Mouse (Mus musculus) C2C12 (cell line): ENCODE data around the gene Lbx1. TPM values are rescaled to one million over a fixed set of nuclear protein-coding genes. Genes with fewer than 3 reads are reported as not detected.

Experiments
- H3K27me3 ChIP-seq: one replicate; pipeline ENCODE4 v1.6.1; 2011; ENCODE audit not compliant: control insufficient read depth, insufficient read depth, insufficient read length
- H3K36me3 ChIP-seq: one replicate; pipeline ENCODE4 v1.6.1; 2011; ENCODE audit not compliant: control insufficient read depth, insufficient read depth
- H3K4me3 ChIP-seq: one replicate; pipeline ENCODE4 v1.5.1; 2011; ENCODE audit warnings: mild to moderate bottlenecking, control low read depth; ENCODE audit not compliant: poor library complexity, insufficient read depth, severe bottlenecking
- H3K79me2 ChIP-seq: one replicate; pipeline ENCODE4 v1.6.1; 2011; ENCODE audit not compliant: control insufficient read depth, insufficient read depth
- H3K79me3 ChIP-seq: one replicate; pipeline ENCODE4 v1.6.1; 2011; ENCODE audit warnings: low read depth, control low read depth
- H3ac ChIP-seq: one replicate; pipeline ENCODE3; 2011; ENCODE audit warnings: low read depth; ENCODE audit not compliant: control insufficient read depth, insufficient read length
- CEBPB ChIP-seq: IDR thresholded peaks from one replicate; pipeline ENCODE4 v1.6.1; 2011; ENCODE audit warnings: low read depth, mild to moderate bottlenecking, control low read depth, moderate library complexity
- CTCF ChIP-seq: IDR thresholded peaks from one replicate; pipeline ENCODE4 v1.5.1; 2011; ENCODE audit not compliant: control insufficient read depth, insufficient read depth, insufficient read length
- FOSL1 ChIP-seq: IDR thresholded peaks from one replicate; pipeline ENCODE4 v1.8.0; 2011; ENCODE audit warnings: mild to moderate bottlenecking, low read length; ENCODE audit not compliant: poor library complexity, insufficient read depth, severe bottlenecking
- MAX ChIP-seq: IDR thresholded peaks from one replicate; pipeline ENCODE4 v1.6.1; 2011; ENCODE audit warnings: mild to moderate bottlenecking, control low read depth
- MYOD1 ChIP-seq: IDR thresholded peaks from one replicate; pipeline ENCODE4 v1.6.1; 2011; ENCODE audit warnings: low read depth; ENCODE audit not compliant: control insufficient read depth, insufficient read length
- MYOG ChIP-seq: IDR thresholded peaks from one replicate; pipeline ENCODE4 v1.6.1; 2011; ENCODE audit not compliant: control insufficient read depth, insufficient read length; ENCODE audit errors: extremely low read depth
- USF1 ChIP-seq: IDR thresholded peaks from one replicate; pipeline ENCODE4 v1.6.1; 2011; ENCODE audit warnings: low read depth, mild to moderate bottlenecking, control low read depth, moderate library complexity
- polyA plus RNA-seq: library from polyadenylated mRNA; unstranded; fragments of >200 nt; fragmentation: generic; extraction: Trizol; gene quantifications from one replicate; pipeline ENCODE4 v1.2.1, GENCODE M21; 2012; ENCODE audit warnings: missing spikeins

The Lbx1 gene
- polyA plus RNA-seq, 1 experiment, result 0.02 TPM

DNA sequence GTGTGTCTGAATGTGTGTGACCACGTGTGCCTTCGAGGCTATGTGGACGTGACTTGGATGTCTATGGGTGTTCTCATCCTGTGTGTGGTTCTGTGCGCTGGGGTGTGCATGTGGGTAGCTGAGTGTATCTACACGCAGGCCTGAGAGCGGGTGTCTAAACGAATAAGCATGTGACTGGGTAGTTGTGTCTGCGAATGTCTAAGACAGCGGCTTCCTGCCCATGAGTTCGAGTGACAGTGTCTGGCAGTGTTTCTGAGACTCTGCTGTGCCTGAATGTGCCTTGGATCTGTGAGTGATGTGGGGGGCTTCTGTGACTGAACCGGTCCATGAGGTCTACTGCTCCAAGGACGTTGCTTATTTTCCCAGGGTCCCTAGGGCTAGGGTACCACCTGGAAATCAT is 10.5 kb downstream of the Lbx1 start:
- Histone ChIP-seq H3K79me2 (no peaks in the 10 kb centered on the region), H3K4me3 (no peak overlapping the region), H3ac (no peak overlapping the region), H3K27me3 (peaks cover 57% of the 10 kb centered on the region), H3K36me3 (no peaks in the 10 kb centered on the region), H3K79me3 (no peaks in the 10 kb centered on the region)
- TF ChIP-seq FOSL1 (no peak), MYOD1 (no peak), USF1 (no peak), CTCF (no peak), MAX (no peak), MYOG (no peak), CEBPB (no peak)

- peaks cover 51% of the 10 kb centered on the region for H3K27me3 ChIP-seq
- H3K4me3 ChIP-seq, result no peak overlapping the region
These were observed 11.4 kb downstream of the Lbx1 start for GRCm38 (mm10) chr19:45224286-45224559.

DNA sequence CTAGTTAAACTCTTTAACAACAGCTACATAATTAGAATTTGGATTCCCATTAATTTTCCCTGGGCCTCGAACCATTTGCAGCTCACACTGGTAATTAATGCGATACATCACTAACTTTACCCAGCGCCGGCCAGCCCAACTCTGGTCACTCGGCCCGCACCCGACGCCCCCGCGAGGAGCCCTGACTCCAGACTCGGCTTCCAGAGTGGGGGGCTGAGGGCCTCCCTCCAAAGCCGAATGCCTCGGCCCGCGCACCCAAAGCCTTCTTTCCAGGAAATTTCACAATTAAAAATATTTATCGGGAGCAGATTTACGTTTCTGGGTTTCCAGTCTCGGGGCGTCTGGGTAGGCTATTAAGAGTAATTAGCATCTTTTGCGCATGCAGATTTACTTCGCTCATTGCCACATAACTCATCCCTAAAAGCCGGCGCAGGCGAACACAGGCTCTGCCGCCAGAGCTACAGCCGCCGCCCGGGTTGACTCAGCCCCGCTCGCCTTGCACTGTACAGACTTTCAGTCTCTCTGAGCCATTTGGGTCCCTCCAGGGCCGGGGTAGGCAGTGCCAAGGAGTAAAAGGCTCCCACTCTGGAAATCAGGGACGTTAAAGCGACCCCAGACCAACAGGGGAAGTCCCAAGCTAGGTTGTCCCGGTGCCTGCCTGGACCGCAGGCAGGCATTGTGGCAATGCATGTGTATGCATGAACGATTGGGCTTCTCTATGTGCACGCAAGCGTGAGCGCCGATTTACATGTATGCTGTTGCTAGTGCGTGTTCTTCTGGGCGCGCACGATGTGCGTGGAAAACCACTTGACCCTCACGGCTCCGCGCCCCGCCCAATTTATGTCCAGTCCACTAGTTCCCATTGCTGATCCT is 12.0 kb downstream of the Lbx1 start:
- H3K27me3 ChIP-seq, result peaks cover 47% of the 10 kb centered on the region
- no peak for TF ChIP-seq MYOG
- TF ChIP-seq CEBPB, result no peak
- TF ChIP-seq FOSL1, result no peak
- TF ChIP-seq USF1, result no peak
- no peaks in the 10 kb centered on the region for H3K79me3 ChIP-seq
- H3ac ChIP-seq, result no peak overlapping the region
- no peaks in the 10 kb centered on the region for H3K36me3 ChIP-seq
- no peak overlapping the region for H3K4me3 ChIP-seq
- no peaks in the 10 kb centered on the region for H3K79me2 ChIP-seq

More at GRCm38 (mm10) chr19:45224286-45224559, 11.4 kb downstream of the Lbx1 start:
- Histone ChIP-seq H3K79me2 (no peaks in the 10 kb centered on the region), H3K36me3 (no peaks in the 10 kb centered on the region), H3K79me3 (no peaks in the 10 kb centered on the region), H3ac (no peak overlapping the region)
- no peak for TF ChIP-seq MYOD1
- TF ChIP-seq MAX, result no peak
- TF ChIP-seq CTCF, result no peak
- TF ChIP-seq MYOG, result no peak
- TF ChIP-seq USF1, result no peak
- TF ChIP-seq FOSL1, result no peak
- TF ChIP-seq CEBPB, result no peak

- Histone ChIP-seq H3K4me3 (no peak overlapping the region), H3K27me3 (peaks cover 34% of the 10 kb centered on the region), H3K79me2 (no peaks in the 10 kb centered on the region), H3K79me3 (no peaks in the 10 kb centered on the region), H3ac (no peak overlapping the region), H3K36me3 (no peaks in the 10 kb centered on the region)
- TF ChIP-seq MYOD1 (no peak), CTCF (peak; percentile 15), MAX (no peak), MYOG (no peak), FOSL1 (no peak)
These were observed 13.3 kb downstream of the Lbx1 start for GRCm38 (mm10) chr19:45222141-45222782.

DNA sequence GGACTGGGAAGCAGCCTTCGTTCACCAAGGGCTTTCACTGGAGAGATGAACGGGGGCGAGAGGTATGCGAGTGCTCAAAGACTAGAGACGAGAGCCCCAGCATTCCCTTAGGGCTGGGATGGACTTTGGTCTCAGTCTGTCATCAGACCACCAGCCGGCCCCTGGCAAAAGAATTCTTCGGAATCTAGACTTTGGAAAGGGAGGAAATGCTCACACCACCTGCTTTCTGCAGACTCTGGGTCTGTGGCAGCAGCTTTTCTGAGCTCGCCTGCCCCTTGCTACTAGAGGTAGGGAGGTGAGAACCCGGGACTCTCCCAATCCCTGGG is 14.2 kb downstream of the Lbx1 start:
- H3ac ChIP-seq, result peak overlapping the region; percentile 66
- no peaks in the 10 kb centered on the region for H3K79me2 ChIP-seq
- H3K4me3 ChIP-seq, result no peak overlapping the region
- peaks cover 25% of the 10 kb centered on the region for H3K27me3 ChIP-seq
- no peaks in the 10 kb centered on the region for H3K79me3 ChIP-seq
- no peaks in the 10 kb centered on the region for H3K36me3 ChIP-seq
- TF ChIP-seq CTCF (no peak), FOSL1 (no peak), MYOG (no peak), MAX (no peak), USF1 (no peak)
